Mouse (Mus musculus): Measurements from ENCODE around the gene Rbfox2. TPM values are rescaled to one million over a fixed set of nuclear protein-coding genes. Genes with fewer than 3 reads are reported as not detected.

Gene Rbfox2
- total RNA-seq, 2 experiments from 2014 or later = 239 to 256 TPM

GRCm38 (mm10) chr15:77226831-77227354 lies 79.9 kb downstream of the Rbfox2 start:
- no peak for DNase-seq

DNA sequence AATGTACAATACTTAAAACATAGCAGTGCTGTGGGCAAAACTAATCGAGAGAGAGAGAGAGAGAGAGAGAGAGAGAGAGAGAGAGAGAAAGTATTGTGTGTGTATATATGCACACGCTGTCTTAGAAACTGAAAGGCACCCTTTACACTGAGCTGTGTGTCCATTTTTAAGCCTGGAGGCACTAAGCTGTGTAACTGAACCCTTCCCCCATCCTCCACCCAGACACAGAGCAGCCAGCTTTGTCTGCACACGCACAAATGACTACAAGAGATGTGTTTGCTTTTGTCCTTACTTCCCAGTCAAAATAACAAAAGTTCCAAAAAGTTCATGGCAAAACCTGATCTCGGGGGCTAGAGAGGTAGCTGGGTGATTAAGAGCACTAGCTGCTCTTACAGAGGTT lies 80.9 kb downstream of the Rbfox2 start:
- no peak for DNase-seq

DNA sequence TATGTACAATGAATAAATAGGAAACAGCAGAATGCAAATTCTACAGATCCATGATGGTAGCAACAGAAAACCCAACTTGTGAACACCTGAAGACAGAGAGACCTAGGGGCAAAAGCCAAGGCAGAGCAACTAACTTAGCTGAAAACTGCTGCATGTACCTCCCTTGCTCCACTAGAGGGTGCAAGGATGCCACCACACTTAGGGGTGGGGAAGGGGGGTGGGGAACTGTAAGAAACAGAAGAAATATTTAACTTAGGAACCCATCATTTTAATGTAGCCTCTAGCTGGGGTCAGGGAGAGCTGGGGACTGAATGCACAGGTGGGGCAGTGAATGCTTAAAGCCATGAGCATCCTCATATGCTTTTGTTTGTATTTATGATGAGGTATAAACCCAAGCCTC lies 81.5 kb downstream of the Rbfox2 start:
- DNase-seq = no peak

- no peak for DNase-seq
Observed at GRCm38 (mm10) chr15:77220833-77221232, 86.0 kb downstream of the Rbfox2 start.

DNA sequence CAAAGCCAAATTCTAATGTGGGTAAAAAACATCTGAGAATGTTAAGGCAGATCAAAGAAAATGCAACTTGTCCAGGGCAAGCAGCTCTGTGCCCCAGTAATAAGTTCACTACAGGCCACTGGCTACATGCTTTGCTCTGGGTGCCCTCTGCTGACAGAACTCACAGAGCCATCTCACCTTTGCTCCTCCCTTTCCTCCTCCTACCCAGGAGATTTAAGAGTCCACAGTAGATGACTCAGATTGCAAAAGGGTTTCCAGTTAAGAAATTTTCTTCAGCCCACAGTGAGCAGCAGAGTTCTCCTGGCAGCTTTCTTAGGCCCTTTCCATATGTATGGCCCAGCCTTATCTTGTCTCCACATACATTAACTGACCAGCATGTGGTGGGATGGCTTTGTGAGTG lies 86.7 kb downstream of the Rbfox2 start:
- no peak for DNase-seq

GRCm38 (mm10) chr15:77219571-77219970 lies 87.2 kb downstream of the Rbfox2 start:
- no peak for DNase-seq

GRCm38 (mm10) chr15:77218007-77218406 lies 88.8 kb downstream of the Rbfox2 start:
- no peak for DNase-seq

GRCm38 (mm10) chr15:77217523-77217922 lies 89.3 kb downstream of the Rbfox2 start:
- DNase-seq = no peak

- DNase-seq = no peak
Observed at GRCm38 (mm10) chr15:77216704-77217103, 90.1 kb downstream of the Rbfox2 start.

- no peak for DNase-seq
Observed at GRCm38 (mm10) chr15:77215178-77215800, 91.5 kb downstream of the Rbfox2 start.

GRCm38 (mm10) chr15:77214410-77215107 lies 92.2 kb downstream of the Rbfox2 start:
- no peak for DNase-seq

DNA sequence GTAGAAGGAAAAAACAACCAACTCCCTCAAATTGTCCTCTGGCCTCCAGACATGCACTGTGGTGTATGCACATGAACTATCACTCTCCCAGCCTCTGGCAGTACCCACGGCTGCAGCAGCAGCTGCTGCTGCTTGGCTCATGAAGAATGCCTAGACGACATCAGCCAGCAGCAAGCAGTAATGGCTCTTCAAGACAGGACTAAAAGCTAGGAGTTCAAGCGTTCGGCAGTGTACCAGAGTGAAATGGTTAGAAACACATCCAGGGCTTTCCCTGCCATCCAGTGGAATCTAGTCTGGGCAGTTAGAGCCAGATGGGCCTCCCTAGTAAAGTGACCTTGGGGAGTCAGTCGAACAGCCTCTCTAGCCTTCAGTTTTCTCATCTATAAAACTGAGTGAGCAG lies 93.0 kb downstream of the Rbfox2 start:
- no peak for DNase-seq

- DNase-seq = no peak
Observed at GRCm38 (mm10) chr15:77212818-77213217, 94.0 kb downstream of the Rbfox2 start.

GRCm38 (mm10) chr15:77212217-77212757 lies 94.5 kb downstream of the Rbfox2 start:
- DNase-seq = no peak

- no peak for DNase-seq
Observed at GRCm38 (mm10) chr15:77206996-77207395, 99.8 kb downstream of the Rbfox2 start.

DNA sequence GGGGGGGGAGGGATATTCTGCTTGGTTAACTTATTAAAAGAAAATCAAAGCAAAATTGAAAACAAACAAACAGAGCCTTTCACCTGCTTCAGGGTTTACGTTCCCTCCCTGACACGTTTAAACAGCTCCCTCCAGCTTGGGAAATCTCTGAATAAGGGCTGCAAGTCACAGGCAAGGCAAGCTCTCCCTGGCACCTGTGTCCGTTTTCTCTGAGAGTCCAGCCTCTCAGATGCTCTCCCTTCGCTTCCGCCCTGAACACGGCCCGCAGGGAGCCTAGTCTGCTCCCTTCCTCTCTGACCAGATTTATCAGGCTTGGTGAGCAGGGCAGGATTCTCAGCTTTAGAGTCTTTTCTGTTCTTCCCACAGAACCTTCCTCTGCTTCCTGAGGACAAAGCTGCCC lies 101.9 kb downstream of the Rbfox2 start:
- DNase-seq = no peak

- DNase-seq = no peak
Observed at GRCm38 (mm10) chr15:77203255-77203981, 103.4 kb downstream of the Rbfox2 start.

- DNase-seq = no peak
Observed at GRCm38 (mm10) chr15:77202881-77203254, 103.9 kb downstream of the Rbfox2 start.

GRCm38 (mm10) chr15:77202223-77202622 lies 104.6 kb downstream of the Rbfox2 start:
- DNase-seq = no peak

- no peak for DNase-seq
Observed at GRCm38 (mm10) chr15:77196827-77197226, 110.0 kb downstream of the Rbfox2 start.

GRCm38 (mm10) chr15:77196001-77196400 lies 110.8 kb downstream of the Rbfox2 start:
- no peak for DNase-seq

- DNase-seq = no peak
Observed at GRCm38 (mm10) chr15:77192154-77192935, 114.5 kb downstream of the Rbfox2 start.

All from layer of hippocampus, postnatal 36 days (tissue).